Mouse (Mus musculus): ENCODE data around the gene Brap. TPM values are rescaled to one million over a fixed set of nuclear protein-coding genes. Genes with fewer than 3 reads are reported as not detected.
A peak's percentile ranks its signal among the peaks of the same experiment; 100 is the strongest.
"Not testable (repeated sequence)": the region's sequence is repeated elsewhere in the genome, so short reads cannot be mapped to it uniquely, and the experiment has no call there.

Brap gene
- total RNA-seq, 1 experiment from 2014 or later, result 55.1 TPM

- no peak for DNase-seq
Observed at GRCm38 (mm10) chr5:121668411-121668810, 8.0 kb downstream of the Brap start.

DNA sequence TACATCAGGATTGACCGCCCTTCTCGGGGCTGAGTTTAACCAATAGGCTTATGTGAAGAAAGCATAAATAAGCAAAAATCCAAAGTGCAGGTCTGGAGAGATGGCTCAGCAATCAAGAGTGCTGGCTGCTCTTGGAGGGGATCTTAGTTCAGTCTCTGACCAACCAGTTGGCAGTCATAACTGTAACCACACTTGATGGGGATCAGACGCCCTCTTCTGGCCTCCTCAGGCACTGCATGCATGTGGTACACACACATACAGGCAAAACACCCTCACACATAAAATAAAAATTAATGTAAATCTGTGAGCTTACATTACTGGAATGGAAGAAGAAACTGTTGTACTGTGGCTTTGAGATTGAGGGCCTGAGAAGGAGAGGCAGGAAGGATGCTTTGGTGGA, 10.0 kb downstream of the Brap start:
- DNase-seq, result no peak

DNA sequence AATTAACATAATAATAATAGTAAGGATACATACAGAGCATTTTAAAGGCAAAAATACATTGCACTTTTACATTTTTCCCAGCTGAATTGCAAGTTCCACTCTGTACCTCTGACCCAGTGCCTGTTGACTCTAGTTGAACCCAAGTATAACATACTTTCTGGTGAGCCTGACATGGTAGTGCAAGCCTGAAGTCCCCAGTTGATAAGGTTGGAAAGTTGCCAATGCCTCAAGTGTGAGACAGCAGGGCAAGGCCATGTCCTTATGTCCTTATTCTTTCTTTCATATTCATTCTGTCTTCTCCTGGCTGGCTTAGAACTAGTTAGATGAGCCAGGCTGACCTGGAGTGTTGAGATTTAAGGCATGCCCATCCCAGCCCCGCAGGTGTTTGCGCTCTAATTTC, 21.9 kb downstream of the Brap start:
- DNase-seq, result no peak

GRCm38 (mm10) chr5:121685495-121685894, 25.1 kb downstream of the Brap start:
- no peak for DNase-seq

- no peak for DNase-seq
Observed at GRCm38 (mm10) chr5:121686113-121686898, 25.9 kb downstream of the Brap start.

DNA sequence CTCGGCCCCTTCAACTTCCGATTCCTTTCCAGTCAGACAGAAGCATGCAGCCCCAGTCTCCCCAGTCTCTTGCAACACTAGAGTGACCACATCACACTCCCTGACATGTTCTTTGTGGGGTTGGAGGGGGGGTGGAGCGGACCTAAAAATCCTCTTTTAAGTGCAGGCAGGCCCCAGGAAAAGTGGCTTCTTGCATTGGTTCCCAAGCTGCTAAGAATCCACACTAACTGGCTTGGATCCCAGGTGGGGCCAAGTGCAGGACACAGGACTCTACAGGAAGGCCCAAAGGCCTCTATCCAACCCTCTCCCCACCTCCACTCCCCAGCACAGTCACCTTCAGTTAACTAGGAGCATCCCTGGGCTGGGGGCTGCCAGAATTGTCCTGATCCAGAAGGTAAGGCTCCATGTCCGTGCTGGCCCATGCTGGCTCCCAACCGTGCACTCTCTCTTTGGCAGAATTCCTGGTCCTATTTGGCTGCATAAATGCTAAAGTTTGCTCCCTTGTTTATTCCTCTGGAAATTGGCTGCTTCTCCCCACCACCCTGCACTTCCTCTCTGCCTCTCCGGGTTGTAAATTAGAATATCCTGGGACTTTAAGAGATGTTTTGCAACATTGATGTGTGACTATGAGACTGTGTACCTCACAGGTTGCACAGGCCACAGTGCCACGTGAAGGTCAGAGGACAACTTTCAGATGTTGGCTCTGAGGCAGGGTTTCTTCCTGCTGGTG, 30.3 kb downstream of the Brap start:
- no peak for DNase-seq

DNA sequence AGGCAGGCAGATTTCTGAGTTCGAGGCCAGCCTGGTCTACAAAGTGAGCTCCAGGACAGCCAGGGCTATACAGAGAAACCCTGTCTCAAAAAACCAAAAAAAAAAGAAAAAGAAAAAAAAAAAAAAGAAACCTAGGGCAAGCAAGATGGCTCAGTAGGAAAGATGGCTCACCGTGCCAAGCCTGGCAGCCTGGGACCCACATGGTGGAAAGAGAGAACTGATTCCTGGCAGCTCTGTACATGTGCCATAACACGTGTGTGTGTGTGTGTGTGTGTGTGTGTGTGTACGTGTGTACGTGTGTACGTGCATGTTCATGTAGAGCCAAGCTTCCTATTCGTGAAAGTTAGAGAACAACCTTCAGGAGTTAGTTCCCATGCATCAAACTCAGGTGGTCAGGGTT, 31.1 kb downstream of the Brap start:
- not testable (repeated sequence) for DNase-seq

GRCm38 (mm10) chr5:121692897-121693296, 32.5 kb downstream of the Brap start:
- no peak for DNase-seq

DNA sequence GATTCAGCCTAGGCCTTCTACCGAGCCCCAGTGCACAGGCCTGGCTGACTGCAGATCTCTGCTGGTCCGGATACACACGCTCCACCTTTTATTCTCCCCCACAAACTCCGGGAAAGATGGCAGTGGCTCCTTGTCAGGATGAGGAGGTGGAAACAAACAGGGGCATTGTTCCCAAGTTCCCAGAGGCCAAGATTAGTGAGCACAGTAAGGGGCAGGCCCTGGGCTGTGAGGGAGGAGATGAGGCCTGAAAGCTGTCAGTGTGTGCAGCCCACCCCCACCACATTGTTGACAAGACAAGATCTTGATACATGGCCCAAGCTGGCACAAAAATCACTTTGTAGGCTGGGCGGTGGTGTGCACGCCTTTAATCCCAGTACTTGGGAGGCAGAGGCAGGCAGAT, 36.4 kb downstream of the Brap start:
- no peak for DNase-seq

- DNase-seq, result no peak
Observed at GRCm38 (mm10) chr5:121699891-121700290, 39.5 kb downstream of the Brap start.

DNA sequence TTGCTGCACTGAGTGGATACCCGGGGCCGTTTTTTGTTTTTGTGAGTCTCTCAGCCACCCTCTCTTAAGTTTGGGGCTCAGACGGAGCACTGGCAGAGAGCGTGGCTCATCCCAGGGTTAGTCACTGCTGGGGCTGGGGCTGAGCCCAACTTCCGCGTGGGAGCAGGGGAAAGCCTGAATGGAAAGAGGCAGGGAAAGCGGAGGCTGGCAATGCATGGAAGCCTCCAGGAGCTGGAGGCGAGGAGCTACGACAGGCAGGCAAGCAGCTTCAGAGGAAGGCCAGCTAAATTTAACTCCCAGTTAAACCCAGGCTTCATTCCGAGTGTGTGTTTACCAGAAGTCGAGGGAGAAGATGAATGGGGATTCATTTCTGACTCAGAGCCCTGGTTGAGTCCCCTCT, 40.1 kb downstream of the Brap start:
- DNase-seq, result peak; percentile 73

GRCm38 (mm10) chr5:121701111-121701769, 40.9 kb downstream of the Brap start:
- DNase-seq, result peak; percentile 37

DNA sequence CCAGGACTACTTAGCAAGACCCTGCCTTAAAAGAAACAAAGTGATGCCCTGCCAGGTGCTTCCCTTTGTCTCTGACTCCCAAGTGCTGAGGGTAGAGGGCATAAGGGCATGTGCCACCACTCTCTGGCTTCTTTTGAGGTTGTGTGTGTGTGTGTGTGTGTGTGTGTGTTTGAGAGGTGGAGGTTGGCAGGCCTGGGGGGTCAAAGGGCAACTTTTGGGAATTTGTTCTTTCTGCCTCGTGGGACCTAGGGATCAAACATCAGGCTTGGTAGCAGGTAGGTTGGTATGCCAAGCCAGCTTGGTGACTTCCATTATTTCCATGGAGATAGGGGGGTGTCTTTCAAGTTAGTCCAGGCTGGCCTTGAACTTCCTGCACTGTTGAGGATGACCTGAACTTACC, 43.0 kb downstream of the Brap start:
- no peak for DNase-seq

GRCm38 (mm10) chr5:121704512-121705248, 44.3 kb downstream of the Brap start:
- no peak for DNase-seq

- DNase-seq, result no peak
Observed at GRCm38 (mm10) chr5:121710402-121710801, 50.0 kb downstream of the Brap start.

- DNase-seq, result no peak
Observed at GRCm38 (mm10) chr5:121710851-121711173, 50.4 kb downstream of the Brap start.

DNA sequence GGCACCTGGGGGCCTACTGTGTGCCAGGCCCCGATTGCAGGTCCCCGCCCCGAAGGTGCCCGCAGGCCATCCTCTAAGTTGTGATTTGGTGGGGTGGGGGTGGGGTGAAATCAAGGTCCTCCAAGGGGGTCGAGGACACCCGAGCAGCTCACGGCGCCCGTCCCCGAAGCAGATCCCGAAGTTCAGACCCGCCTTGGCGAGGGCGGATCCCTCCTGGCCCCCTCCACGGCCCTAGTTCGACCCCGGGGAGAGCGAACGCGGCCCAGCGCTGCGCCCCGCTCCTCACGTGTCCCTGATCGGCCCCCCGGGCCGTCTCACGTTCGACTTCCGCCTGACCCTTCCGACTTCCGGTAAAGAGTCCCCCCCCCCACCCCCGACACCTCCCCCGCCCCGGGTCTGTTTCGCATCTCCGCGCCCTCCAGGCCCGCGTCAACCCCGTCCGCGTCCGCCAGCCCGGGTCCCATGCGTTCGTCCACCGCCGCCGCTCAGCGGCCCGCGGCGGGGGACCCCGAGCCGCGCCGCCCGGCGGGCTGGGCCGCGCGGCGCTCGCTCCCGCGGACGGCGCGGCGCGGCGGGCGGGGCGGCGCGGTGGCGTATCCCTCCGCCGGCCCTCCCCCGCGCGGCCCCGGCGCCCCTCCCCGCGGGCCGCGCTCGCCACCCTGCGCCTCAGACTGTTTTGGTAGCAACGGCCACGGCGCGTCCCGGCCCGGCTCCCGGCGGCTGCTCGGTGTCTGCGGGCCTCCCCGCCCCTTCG, 51.0 kb downstream of the Brap start, which contains the start of gene Atxn2:
Atxn2 (plus strand) TSS at position 164 of the 754 bp plus-strand sequence.
- DNase-seq, result peak; percentile 87

- DNase-seq, result no peak
Observed at GRCm38 (mm10) chr5:121711928-121712231, 51.5 kb downstream of the Brap start.

- peak; percentile 65 for DNase-seq
Observed at GRCm38 (mm10) chr5:121712232-121712933, 52.0 kb downstream of the Brap start.

GRCm38 (mm10) chr5:121712934-121713538, 52.7 kb downstream of the Brap start:
- peak; percentile 59 for DNase-seq

DNA sequence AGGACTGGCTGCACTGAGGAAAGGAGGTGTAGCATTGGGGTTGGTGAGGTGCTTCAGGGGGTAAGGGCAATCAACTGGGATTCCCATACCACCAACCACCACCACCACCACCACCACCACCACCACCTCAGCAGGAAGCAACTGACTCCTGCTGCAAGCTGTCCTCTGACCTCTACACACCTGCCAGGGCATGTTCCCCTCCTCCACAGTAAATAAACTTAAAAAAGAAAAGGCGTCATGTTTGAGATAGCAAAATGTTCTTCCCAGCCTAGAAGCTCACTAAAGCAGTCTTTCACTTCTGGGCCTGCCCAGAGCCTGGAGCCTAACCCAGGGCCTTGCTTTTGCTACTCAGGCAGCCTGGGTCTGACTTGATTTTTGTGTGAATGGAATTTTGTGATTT, 54.0 kb downstream of the Brap start:
- DNase-seq, result no peak

Data from adrenal gland, postnatal 25 days (tissue).